Mouse (Mus musculus): ENCODE measurements at regions not wholly inside any gene's neighbourhood (a gene's known extent, or its start where the extent isn't known, plus 50 kb on each side); places are given as distances from the start of the nearest gene placed in this dataset.

- TF ChIP-seq CTCF (conservative IDR thresholded peaks at IDR 0.05; ENCODE audit: insufficient read depth, insufficient read length, low read depth, low read length) (no peak), POLR2A (IDR thresholded peaks at IDR 0.05; ENCODE audit: low read depth, low read length) (no peak)
These were observed 164.1 kb downstream of the Cbln1 start for GRCm38 (mm10) chr8:87308311-87308710.
